Mouse (Mus musculus) embryo, embryonic 11 days (tissue): Measurements from ENCODE around the gene Zc3hav1.
"Not testable (repeated sequence)": the region's sequence is repeated elsewhere in the genome, so short reads cannot be mapped to it uniquely, and the experiment has no call there.

Source experiments
- DNase-seq: peaks from one replicate; pipeline ENCODE4 v3.0.0-alpha.2; 2015

Zc3hav1 gene

GRCm38 (mm10) chr6:38353811-38354722 lies at the start of gene Zc3hav1:
Zc3hav1 (minus strand) TSS chr6:38354603.
- peak; percentile 74 for DNase-seq

- peak; percentile 52 for DNase-seq
Measured at GRCm38 (mm10) chr6:38389671-38390070, 35.3 kb upstream of the Zc3hav1 start.

GRCm38 (mm10) chr6:38381129-38381771 lies 26.8 kb upstream of the Zc3hav1 start, which contains the start of gene Ttc26:
Ttc26 (plus strand) TSS chr6:38381469.
- DNase-seq = peak; percentile 94

- no peak for DNase-seq
Measured at GRCm38 (mm10) chr6:38380764-38381128, 26.3 kb upstream of the Zc3hav1 start.

- DNase-seq = no peak
Measured at GRCm38 (mm10) chr6:38374271-38374670, 19.9 kb upstream of the Zc3hav1 start.

- DNase-seq = no peak
Measured at GRCm38 (mm10) chr6:38369945-38370344, 15.5 kb upstream of the Zc3hav1 start.

- DNase-seq = no peak
Measured at GRCm38 (mm10) chr6:38364121-38364520, 9.7 kb upstream of the Zc3hav1 start.

GRCm38 (mm10) chr6:38363370-38363769 lies 9.0 kb upstream of the Zc3hav1 start:
- no peak for DNase-seq

GRCm38 (mm10) chr6:38361937-38362336 lies 7.5 kb upstream of the Zc3hav1 start:
- DNase-seq = no peak

GRCm38 (mm10) chr6:38361065-38361464 lies 6.7 kb upstream of the Zc3hav1 start:
- no peak for DNase-seq

GRCm38 (mm10) chr6:38359736-38360499 lies 5.5 kb upstream of the Zc3hav1 start:
- DNase-seq = no peak

- DNase-seq = not testable (repeated sequence)
Measured at GRCm38 (mm10) chr6:38359044-38359735, 4.8 kb upstream of the Zc3hav1 start.

- DNase-seq = no peak
Measured at GRCm38 (mm10) chr6:38358253-38359027, 4.0 kb upstream of the Zc3hav1 start.

- DNase-seq = no peak
Measured at GRCm38 (mm10) chr6:38357603-38358252, 3.3 kb upstream of the Zc3hav1 start.

- not testable (repeated sequence) for DNase-seq
Measured at GRCm38 (mm10) chr6:38356661-38357433, 2.4 kb upstream of the Zc3hav1 start.

GRCm38 (mm10) chr6:38355862-38356261 lies 1.5 kb upstream of the Zc3hav1 start:
- DNase-seq = peak; percentile 22

GRCm38 (mm10) chr6:38355354-38355823 lies 986 bp upstream of the Zc3hav1 start:
- no peak for DNase-seq

- DNase-seq = no peak
Measured at GRCm38 (mm10) chr6:38354723-38355353, 435 bp upstream of the Zc3hav1 start.

- DNase-seq = no peak
Measured at GRCm38 (mm10) chr6:38353181-38353580, 1.2 kb downstream of the Zc3hav1 start.

GRCm38 (mm10) chr6:38352451-38352850 lies 2.0 kb downstream of the Zc3hav1 start:
- DNase-seq = peak; percentile 31
